Mouse (Mus musculus) stomach, postnatal 0 days (tissue): Measurements from ENCODE around the gene Pcyt1a.

Experiments
- CTCF ChIP-seq: IDR thresholded peaks from 2 replicates; pipeline ENCODE4 v1.5.1; 2016; ENCODE audit warnings: antibody characterized with exemption, low read depth, mild to moderate bottlenecking, moderate library complexity
- EP300 ChIP-seq: optimal IDR thresholded peaks from 2 replicates; pipeline ENCODE3; 2016; ENCODE audit warnings: antibody characterized with exemption

GRCm38 (mm10) chr16:32454646-32455045 lies 23.9 kb downstream of the Pcyt1a start:
- TF ChIP-seq CTCF (no peak), EP300 (no peak)
